Comparison of ENCODE assay signal across 9 mouse cellular contexts in the genomic region with DNA sequence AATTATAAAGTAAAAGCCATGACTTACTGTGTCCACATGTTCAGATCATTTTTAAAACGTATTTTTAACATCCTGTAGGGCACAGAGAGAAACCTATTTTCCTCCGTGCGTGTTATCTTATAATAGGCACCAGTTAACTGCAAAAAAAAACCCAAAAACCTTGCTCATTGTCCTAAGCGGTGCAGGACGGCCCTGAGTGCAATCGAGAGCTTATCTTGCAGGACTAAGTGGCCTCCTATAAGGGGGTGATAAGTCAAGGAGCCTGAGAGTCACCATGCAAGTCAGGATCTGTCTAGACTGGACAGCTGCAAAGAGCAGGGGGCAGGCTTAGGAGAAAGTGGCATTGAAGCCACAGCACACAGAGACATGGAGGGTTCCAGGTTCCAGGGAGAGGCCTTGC. TPM values are rescaled to one million over a fixed set of nuclear protein-coding genes. Genes with fewer than 3 reads are reported as not detected.
DNase-seq lines count a peak whose midpoint lies in the region; ATAC-seq and TF ChIP-seq lines count a peak whose summit lies in the region.
"Had no signal": no experiment of that assay in that cellular context is flagged by ENCODE, and none has a peak within 500 bp of the region (broad histone marks: within the 10 kb centered on the region; RNA-seq: fewer than 3 reads in every experiment).

No protein-coding gene starts in this region.

- no peak overlapping the region for H3K4me3 ChIP-seq in heart, embryonic 13.5 days
- peak overlapping the region; percentile 14 for H3K4me3 ChIP-seq in embryonic fibroblast, embryonic 13.5 days (ENCODE audit: insufficient read depth, low read length)
- H3K4me3 ChIP-seq in limb, embryonic 10.5 days, result peak overlapping the region; percentile 5; the same call in 1 of the 2 replicates
- no peak overlapping the region; the same call in 1 of the 2 replicates for H3K4me3 ChIP-seq in midbrain, embryonic 16.5 days (ENCODE audit: low read depth, low read length)

- 18% methylated on average over 6 of the region's 6 CpGs for WGBS in heart, embryonic 13.5 days
- 90% methylated on average over 6 of the region's 6 CpGs for WGBS in limb, embryonic 10.5 days
- 73% methylated on average over 6 of the region's 6 CpGs for WGBS in midbrain, embryonic 16.5 days

- H3K36me3 ChIP-seq in heart, embryonic 13.5 days, result peaks cover 98% of the 10 kb centered on the region
- peaks cover 99% of the 10 kb centered on the region for H3K36me3 ChIP-seq in limb, embryonic 10.5 days
- peaks cover 48% of the 10 kb centered on the region for H3K36me3 ChIP-seq in midbrain, embryonic 16.5 days (ENCODE audit: control insufficient read depth, insufficient read depth, low read length)

- peak overlapping the region; percentile 68 for H3K9ac ChIP-seq in heart, embryonic 13.5 days
- no peak overlapping the region for H3K9ac ChIP-seq in midbrain, embryonic 16.5 days (ENCODE audit: low read depth, low read length)

- no peaks in the 10 kb centered on the region for H3K9me3 ChIP-seq in heart, embryonic 13.5 days
- H3K9me3 ChIP-seq in limb, embryonic 10.5 days (replicated peaks), result no peaks in the 10 kb centered on the region
- H3K9me3 ChIP-seq in midbrain, embryonic 16.5 days (replicated peaks; ENCODE audit: control insufficient read depth, low read length, poor library complexity, severe bottlenecking), result no peaks in the 10 kb centered on the region

- H3K27ac ChIP-seq in heart, embryonic 13.5 days (replicated peaks), result no peak overlapping the region
- 0 out of 2 replicates have a peak overlapping the region, but pooled peaks have one; percentile 14 for H3K27ac ChIP-seq in embryonic fibroblast, embryonic 13.5 days (ENCODE audit: insufficient read depth, low read length)
- H3K27ac ChIP-seq in limb, embryonic 10.5 days, result no peak overlapping the region
- H3K27ac ChIP-seq in midbrain, embryonic 16.5 days (ENCODE audit: low read length), result no peak overlapping the region

- no peak for TF ChIP-seq CTCF in embryonic fibroblast, embryonic 13.5 days (IDR thresholded peaks at IDR 0.05; ENCODE audit: borderline replicate concordance, insufficient read depth, low read length)

- H3K4me2 ChIP-seq in heart, embryonic 13.5 days, result peak overlapping the region; percentile 92
- H3K4me2 ChIP-seq in midbrain, embryonic 16.5 days (ENCODE audit: low read length), result peak overlapping the region; percentile 39

- TF ChIP-seq POLR2A in embryonic fibroblast, embryonic 13.5 days (IDR thresholded peaks at IDR 0.05; ENCODE audit: low read depth, low read length), result no peak

- peaks cover 84% of the 10 kb centered on the region for H3K4me1 ChIP-seq in heart, embryonic 13.5 days
- H3K4me1 ChIP-seq in embryonic fibroblast, embryonic 13.5 days (ENCODE audit: control insufficient read depth, insufficient read depth, low read length), result peaks cover 20% of the 10 kb centered on the region
- peaks cover 55% of the 10 kb centered on the region for H3K4me1 ChIP-seq in limb, embryonic 10.5 days
- H3K4me1 ChIP-seq in midbrain, embryonic 16.5 days (ENCODE audit: control insufficient read depth, insufficient read depth, low read length), result peaks cover 72% of the 10 kb centered on the region

- no peak for ATAC-seq in heart, embryonic 13.5 days (ENCODE audit: extremely low read depth, insufficient number of reproducible peaks, low FRiP score, low TSS enrichment)
- ATAC-seq in midbrain, embryonic 16.5 days, result no peak

- no peak for DNase-seq in heart, adult 8-10 months (ENCODE audit: low spot score)
- DNase-seq in limb, embryonic 10.5 days (ENCODE audit: low spot score), result no peak
- no peak for DNase-seq in frontal cortex, adult 2 months (ENCODE audit: extremely low spot score in 1 of 2, low spot score in 1 of 2)
- DNase-seq in urinary bladder, adult 2 months (ENCODE audit: low spot score), result no peak
- no peak for DNase-seq in ovary, postnatal 10 days (ENCODE audit: low spot score)
- DNase-seq: kidney, adult 2 months had no signal

- no peaks in the 10 kb centered on the region for H3K27me3 ChIP-seq in heart, embryonic 13.5 days (replicated peaks)
- no peaks in the 10 kb centered on the region for H3K27me3 ChIP-seq in limb, embryonic 10.5 days (ENCODE audit: low read depth, poor library complexity, severe bottlenecking)
- H3K27me3 ChIP-seq in midbrain, embryonic 16.5 days (ENCODE audit: control insufficient read depth, insufficient read depth, low read depth, low read length), result no peaks in the 10 kb centered on the region

RNA-seq across cellular contexts. Expression of a gene that starts 6.4 kb away (rescaled TPM):
- 124 and 130 TPM in 2 replicates for polyA plus RNA-seq in heart, embryonic 13.5 days (2015; fragmentation: Nextera tagmentation; extraction: Ambion mirVana)
- 10 to 100 TPM in 1 of 4 experiments, 1 to 10 TPM in 3; 7.5 to 10.2 (median 9.4) TPM for total RNA-seq in heart, adult 8-10 months (2022)
- polyA plus RNA-seq in embryonic fibroblast, embryonic 13.5 days (2011; ENCODE audit: insufficient read length, low read depth, missing spikeins), result 442 and 478 TPM in 2 replicates
- 324 and 335 TPM in 2 replicates for polyA plus RNA-seq in limb, embryonic 10.5 days (2016; fragmentation: Nextera tagmentation; extraction: Ambion mirVana)
- polyA plus RNA-seq in midbrain, embryonic 16.5 days (2015; fragmentation: Nextera tagmentation; extraction: Ambion mirVana), result 281 and 311 TPM in 2 replicates
- polyA plus RNA-seq in frontal cortex, adult 2 months (2012; rRNA removed), result 626 and 656 TPM in 2 replicates
- 121 and 151 TPM in 2 replicates for polyA plus RNA-seq in urinary bladder, adult 2 months (2012; rRNA removed)

RNA-seq across cellular contexts. Expression of a gene that starts 33.0 kb away (rescaled TPM):
- 0.49 and 0.69 TPM in 2 replicates for polyA plus RNA-seq in heart, embryonic 13.5 days (2015; fragmentation: Nextera tagmentation; extraction: Ambion mirVana)
- total RNA-seq in heart, adult 8-10 months (2022), result 1 to 10 TPM; 2.6 to 5.1 (median 3.1) TPM
- polyA plus RNA-seq in embryonic fibroblast, embryonic 13.5 days (2011; ENCODE audit: insufficient read length, low read depth, missing spikeins), result 0.35 and 0.72 TPM in 2 replicates
- polyA plus RNA-seq in limb, embryonic 10.5 days (2016; fragmentation: Nextera tagmentation; extraction: Ambion mirVana), result 0.08 and 0.11 TPM in 2 replicates
- 0.18 and 0.19 TPM in 2 replicates for polyA plus RNA-seq in midbrain, embryonic 16.5 days (2015; fragmentation: Nextera tagmentation; extraction: Ambion mirVana)
- polyA plus RNA-seq in frontal cortex, adult 2 months (2012; rRNA removed), result 0.27 and 0.30 TPM in 2 replicates
- 0.87 and 1.0 TPM in 2 replicates for polyA plus RNA-seq in urinary bladder, adult 2 months (2012; rRNA removed)

Comparison
In these comparisons a context has a peak if more than half of its experiments do, and no peak if none do; other contexts are left out.
1. H3K4me3 ChIP-seq: peak in embryonic fibroblast, embryonic 13.5 days (single experiment) and limb, embryonic 10.5 days (single experiment); none in heart, embryonic 13.5 days (single experiment) and midbrain, embryonic 16.5 days (single experiment).